Mouse (Mus musculus): ENCODE measurements around the gene Vwf. TPM values are rescaled to one million over a fixed set of nuclear protein-coding genes. Genes with fewer than 3 reads are reported as not detected.

Gene Vwf
- polyA plus RNA-seq (2014; fragmentation: Nextera tagmentation; extraction: Ambion mirVana) = 7.5 and 9.8 TPM in 2 replicates

DNA sequence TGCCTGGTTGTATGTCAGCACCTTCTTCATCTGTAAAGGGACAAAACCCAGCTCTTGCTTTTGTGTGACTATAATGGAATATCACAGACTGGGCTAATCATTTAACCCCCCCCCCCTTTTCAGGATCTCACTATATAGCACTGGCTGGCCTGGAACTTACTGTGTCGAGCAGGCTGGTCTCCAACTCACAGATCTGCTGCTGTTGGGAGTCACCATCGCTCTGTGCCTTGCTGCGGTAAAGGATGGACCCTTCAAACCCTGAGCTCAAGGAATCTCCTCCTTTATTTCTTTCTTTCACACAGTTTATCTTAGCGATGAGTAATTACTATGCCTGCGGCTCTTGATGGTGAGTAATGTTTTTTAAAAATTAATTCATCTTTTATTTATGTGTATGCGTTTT, at the start of gene Vwf:
Gene Vwf, plus strand, starts transcription at position 301 of the 400 bp plus-strand sequence.
- Histone ChIP-seq H3K9ac (replicated peaks; ENCODE audit: low read depth, low read length) (no peak within 1 kb of the TSS), H3K36me3 (ENCODE audit: control insufficient read depth, insufficient read depth, low read length) (no peaks in the 10 kb centered on the region), H3K27me3 (ENCODE audit: control insufficient read depth, insufficient read depth, low read length) (no peaks in the 10 kb centered on the region), H3K4me1 (ENCODE audit: control insufficient read depth, insufficient read depth, low read length) (no peaks in the 10 kb centered on the region; the same call in 1 of the 2 replicates), H3K9me3 (ENCODE audit: control insufficient read depth, low read depth, low read length) (no peaks in the 10 kb centered on the region), H3K27ac (ENCODE audit: low read length) (no peak within 1 kb of the TSS), H3K4me2 (replicated peaks; ENCODE audit: low read depth, low read length) (no peak within 1 kb of the TSS), H3K4me3 (ENCODE audit: low read depth, low read length) (no peak within 1 kb of the TSS)
- 75% methylated on average over 6 of the region's 6 CpGs for WGBS
- ATAC-seq (ENCODE audit: insufficient number of reproducible peaks, insufficient read depth, low FRiP score, low read depth) = no peak

GRCm38 (mm10) chr6:125498062-125498461, 48.5 kb upstream of the Vwf start:
- Histone ChIP-seq H3K9ac (replicated peaks; ENCODE audit: low read depth, low read length) (no peak overlapping the region), H3K27ac (ENCODE audit: low read length) (no peak overlapping the region), H3K4me2 (replicated peaks; ENCODE audit: low read depth, low read length) (no peak overlapping the region), H3K4me1 (ENCODE audit: control insufficient read depth, insufficient read depth, low read length) (no peaks in the 10 kb centered on the region), H3K4me3 (ENCODE audit: low read depth, low read length) (no peak overlapping the region), H3K27me3 (ENCODE audit: control insufficient read depth, insufficient read depth, low read length) (no peaks in the 10 kb centered on the region), H3K36me3 (ENCODE audit: control insufficient read depth, insufficient read depth, low read length) (no peaks in the 10 kb centered on the region), H3K9me3 (ENCODE audit: control insufficient read depth, low read depth, low read length) (no peaks in the 10 kb centered on the region)
- 40% methylated on average over 5 of the region's 5 CpGs for WGBS
- no peak for ATAC-seq (ENCODE audit: insufficient number of reproducible peaks, insufficient read depth, low FRiP score, low read depth)

DNA sequence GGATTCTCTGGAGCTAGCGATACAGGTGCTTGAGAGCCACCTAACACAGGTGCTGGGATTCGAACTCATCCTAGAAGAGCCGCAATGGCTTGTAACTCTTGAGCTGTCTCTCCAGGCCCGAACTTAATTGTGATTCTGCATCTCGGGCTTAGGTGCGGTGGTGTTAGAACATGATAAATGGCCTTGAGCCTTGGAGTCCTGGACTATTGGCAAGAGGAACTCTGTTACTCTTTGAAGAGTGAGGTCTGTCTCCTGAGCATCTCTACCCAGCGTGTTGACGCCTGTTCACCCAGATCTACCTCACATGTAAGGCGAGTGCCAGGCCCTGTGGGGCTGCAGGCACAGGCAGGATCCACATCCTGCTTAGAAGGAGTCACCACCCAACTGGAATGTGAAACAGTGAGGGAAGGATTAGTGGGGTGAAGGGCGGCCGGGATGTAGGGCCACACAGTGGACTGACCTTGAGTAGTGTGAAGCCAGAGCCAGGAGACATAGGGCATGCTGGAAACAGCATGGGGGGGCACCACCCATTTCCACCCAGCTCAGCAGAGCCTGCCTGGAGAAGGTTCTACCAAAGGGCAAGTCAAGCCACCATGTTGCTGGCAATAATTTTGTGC, 43.3 kb upstream of the Vwf start:
- Histone ChIP-seq H3K27me3 (ENCODE audit: control insufficient read depth, insufficient read depth, low read length) (no peaks in the 10 kb centered on the region), H3K4me2 (replicated peaks; ENCODE audit: low read depth, low read length) (no peak overlapping the region), H3K9me3 (ENCODE audit: control insufficient read depth, low read depth, low read length) (no peaks in the 10 kb centered on the region), H3K9ac (replicated peaks; ENCODE audit: low read depth, low read length) (no peak overlapping the region), H3K27ac (ENCODE audit: low read length) (no peak overlapping the region), H3K4me1 (ENCODE audit: control insufficient read depth, insufficient read depth, low read length) (no peaks in the 10 kb centered on the region), H3K4me3 (ENCODE audit: low read depth, low read length) (no peak overlapping the region), H3K36me3 (ENCODE audit: control insufficient read depth, insufficient read depth, low read length) (no peaks in the 10 kb centered on the region)
- ATAC-seq (ENCODE audit: insufficient number of reproducible peaks, insufficient read depth, low FRiP score, low read depth) = no peak
- WGBS = 86% methylated on average over 11 of the region's 11 CpGs

DNA sequence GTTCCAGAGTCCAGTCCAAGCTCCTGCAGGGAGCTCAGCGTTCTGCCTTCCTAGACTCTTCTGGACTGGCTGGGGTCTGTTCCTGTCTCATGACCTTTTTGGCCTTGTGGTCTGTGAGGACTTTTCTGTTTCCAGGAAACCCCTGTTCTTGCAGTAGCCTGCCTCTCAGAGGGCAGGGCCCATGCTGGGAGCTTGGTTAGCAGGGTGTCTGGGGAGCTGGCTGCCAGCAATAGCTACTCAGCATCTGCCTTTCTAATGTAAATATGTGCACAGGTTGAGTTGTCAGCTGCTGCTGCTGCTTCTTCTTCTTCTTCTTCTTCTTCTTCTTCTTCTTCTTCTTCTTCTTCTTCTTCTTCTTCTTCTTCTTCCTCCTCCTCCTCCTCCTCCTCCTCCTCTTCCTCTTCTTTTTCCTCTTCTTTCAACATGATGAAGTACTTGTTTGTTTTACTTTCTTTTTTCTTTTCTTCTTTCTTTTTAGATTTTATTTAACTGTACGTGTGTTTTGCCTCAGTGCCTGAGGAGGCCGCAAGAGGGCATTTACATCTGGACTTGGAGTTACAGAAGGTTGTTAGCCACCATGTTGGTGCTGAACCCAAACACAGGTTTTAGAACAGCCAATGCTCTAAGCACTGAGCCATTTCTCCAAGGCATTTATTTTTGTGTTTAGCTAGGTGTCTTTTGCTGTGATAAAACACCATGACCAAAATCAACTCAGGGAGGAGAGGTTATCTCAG, 41.8 kb upstream of the Vwf start:
- WGBS = 32% methylated on average over 3 of the region's 3 CpGs
- H3K4me1 ChIP-seq (ENCODE audit: control insufficient read depth, insufficient read depth, low read length) = no peaks in the 10 kb centered on the region
- no peak overlapping the region for H3K9ac ChIP-seq (replicated peaks; ENCODE audit: low read depth, low read length)
- no peaks in the 10 kb centered on the region for H3K27me3 ChIP-seq (ENCODE audit: control insufficient read depth, insufficient read depth, low read length)
- H3K36me3 ChIP-seq (ENCODE audit: control insufficient read depth, insufficient read depth, low read length) = no peaks in the 10 kb centered on the region
- ATAC-seq (ENCODE audit: insufficient number of reproducible peaks, insufficient read depth, low FRiP score, low read depth) = no peak
- H3K4me2 ChIP-seq (replicated peaks; ENCODE audit: low read depth, low read length) = no peak overlapping the region
- no peaks in the 10 kb centered on the region for H3K9me3 ChIP-seq (ENCODE audit: control insufficient read depth, low read depth, low read length)
- H3K27ac ChIP-seq (ENCODE audit: low read length) = no peak overlapping the region
- H3K4me3 ChIP-seq (ENCODE audit: low read depth, low read length) = no peak overlapping the region

GRCm38 (mm10) chr6:125506427-125506826, 40.1 kb upstream of the Vwf start:
- no peaks in the 10 kb centered on the region for H3K36me3 ChIP-seq (ENCODE audit: control insufficient read depth, insufficient read depth, low read length)
- no peak overlapping the region for H3K4me3 ChIP-seq (ENCODE audit: low read depth, low read length)
- no peak overlapping the region for H3K27ac ChIP-seq (ENCODE audit: low read length)
- H3K4me2 ChIP-seq (replicated peaks; ENCODE audit: low read depth, low read length) = no peak overlapping the region
- WGBS = 92% methylated on average over 4 of the region's 4 CpGs
- no peak overlapping the region for H3K9ac ChIP-seq (replicated peaks; ENCODE audit: low read depth, low read length)
- H3K9me3 ChIP-seq (ENCODE audit: control insufficient read depth, low read depth, low read length) = no peaks in the 10 kb centered on the region
- no peaks in the 10 kb centered on the region for H3K27me3 ChIP-seq (ENCODE audit: control insufficient read depth, insufficient read depth, low read length)
- no peaks in the 10 kb centered on the region for H3K4me1 ChIP-seq (ENCODE audit: control insufficient read depth, insufficient read depth, low read length)
- ATAC-seq (ENCODE audit: insufficient number of reproducible peaks, insufficient read depth, low FRiP score, low read depth) = no peak

- WGBS = 72% methylated on average over 3 of the region's 3 CpGs
- no peak overlapping the region for H3K4me2 ChIP-seq (replicated peaks; ENCODE audit: low read depth, low read length)
- H3K9ac ChIP-seq (replicated peaks; ENCODE audit: low read depth, low read length) = no peak overlapping the region
- H3K27ac ChIP-seq (ENCODE audit: low read length) = no peak overlapping the region
- no peaks in the 10 kb centered on the region for H3K36me3 ChIP-seq (ENCODE audit: control insufficient read depth, insufficient read depth, low read length)
- no peaks in the 10 kb centered on the region for H3K4me1 ChIP-seq (ENCODE audit: control insufficient read depth, insufficient read depth, low read length)
- no peak overlapping the region for H3K4me3 ChIP-seq (ENCODE audit: low read depth, low read length)
- ATAC-seq (ENCODE audit: insufficient number of reproducible peaks, insufficient read depth, low FRiP score, low read depth) = no peak
- no peaks in the 10 kb centered on the region for H3K27me3 ChIP-seq (ENCODE audit: control insufficient read depth, insufficient read depth, low read length)
- no peaks in the 10 kb centered on the region for H3K9me3 ChIP-seq (ENCODE audit: control insufficient read depth, low read depth, low read length)
These were observed 36.8 kb upstream of the Vwf start for GRCm38 (mm10) chr6:125509783-125510182.

DNA sequence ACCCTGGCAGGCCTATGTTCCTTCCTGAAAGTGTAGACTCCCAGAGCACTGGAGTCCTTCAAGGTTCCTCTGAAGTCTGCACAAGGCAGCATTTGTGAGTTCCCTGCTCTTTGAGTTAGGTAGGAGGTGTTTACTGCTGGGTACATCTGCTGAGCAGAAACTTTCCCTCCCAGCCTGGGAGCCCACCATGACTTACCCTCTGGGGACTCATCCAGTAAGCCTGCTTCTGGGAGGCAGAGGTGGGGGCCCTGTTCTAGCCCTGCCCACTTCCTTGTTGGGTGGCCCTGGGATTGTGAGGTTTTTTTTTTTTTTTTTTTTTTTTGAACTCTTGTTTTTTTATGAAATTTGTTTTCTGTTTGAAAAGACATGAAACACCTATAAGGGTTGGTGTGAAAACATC, 35.9 kb upstream of the Vwf start:
- Histone ChIP-seq H3K4me3 (ENCODE audit: low read depth, low read length) (no peak overlapping the region), H3K36me3 (ENCODE audit: control insufficient read depth, insufficient read depth, low read length) (no peaks in the 10 kb centered on the region), H3K4me1 (ENCODE audit: control insufficient read depth, insufficient read depth, low read length) (peaks cover 5% of the 10 kb centered on the region; the same call in 1 of the 2 replicates), H3K9ac (replicated peaks; ENCODE audit: low read depth, low read length) (no peak overlapping the region), H3K4me2 (replicated peaks; ENCODE audit: low read depth, low read length) (no peak overlapping the region), H3K27me3 (ENCODE audit: control insufficient read depth, insufficient read depth, low read length) (no peaks in the 10 kb centered on the region), H3K27ac (ENCODE audit: low read length) (no peak overlapping the region), H3K9me3 (ENCODE audit: control insufficient read depth, low read depth, low read length) (no peaks in the 10 kb centered on the region)
- ATAC-seq (ENCODE audit: insufficient number of reproducible peaks, insufficient read depth, low FRiP score, low read depth) = no peak

- no peak overlapping the region for H3K27ac ChIP-seq (ENCODE audit: low read length)
- no peaks in the 10 kb centered on the region for H3K27me3 ChIP-seq (ENCODE audit: control insufficient read depth, insufficient read depth, low read length)
- 82% methylated on average over 7 of the region's 7 CpGs for WGBS
- H3K9me3 ChIP-seq (ENCODE audit: control insufficient read depth, low read depth, low read length) = no peaks in the 10 kb centered on the region
- peaks cover 5% of the 10 kb centered on the region; the same call in 1 of the 2 replicates for H3K4me1 ChIP-seq (ENCODE audit: control insufficient read depth, insufficient read depth, low read length)
- no peak for ATAC-seq (ENCODE audit: insufficient number of reproducible peaks, insufficient read depth, low FRiP score, low read depth)
- H3K36me3 ChIP-seq (ENCODE audit: control insufficient read depth, insufficient read depth, low read length) = no peaks in the 10 kb centered on the region
- H3K4me2 ChIP-seq (replicated peaks; ENCODE audit: low read depth, low read length) = no peak overlapping the region
- H3K4me3 ChIP-seq (ENCODE audit: low read depth, low read length) = no peak overlapping the region
- H3K9ac ChIP-seq (replicated peaks; ENCODE audit: low read depth, low read length) = no peak overlapping the region
These were observed 35.4 kb upstream of the Vwf start for GRCm38 (mm10) chr6:125511196-125511595.
